Mouse (Mus musculus): ENCODE data around the gene Zfp831. TPM values are rescaled to one million over a fixed set of nuclear protein-coding genes. Genes with fewer than 3 reads are reported as not detected.

The Zfp831 gene
- polyA plus RNA-seq, 1 experiment from 2014 or later = not detected

GRCm38 (mm10) chr2:174727114-174727823 lies 83.9 kb downstream of the Zfp831 start:
- Histone ChIP-seq H3K27ac (ENCODE audit: low read depth) (no peak overlapping the region), H3K36me3 (ENCODE audit: insufficient read depth) (no peaks in the 10 kb centered on the region), H3K27me3 (ENCODE audit: insufficient read depth, low read length) (no peaks in the 10 kb centered on the region), H3K9ac (no peak overlapping the region), H3K9me3 (ENCODE audit: low read depth, low read length) (no peaks in the 10 kb centered on the region), H3K4me2 (no peak overlapping the region), H3K4me3 (ENCODE audit: low read depth, low read length) (no peak overlapping the region), H3K4me1 (ENCODE audit: insufficient read depth) (no peaks in the 10 kb centered on the region)
- no peak for TF ChIP-seq CTCF (IDR thresholded peaks at IDR 0.05; ENCODE audit: low read depth)
- ATAC-seq (ENCODE audit: insufficient read depth) (no peak), DNase-seq (no peak)
- 83% methylated on average over 10 of the region's 10 CpGs for WGBS

GRCm38 (mm10) chr2:174731939-174732338 lies 88.6 kb downstream of the Zfp831 start:
- WGBS = 61% methylated on average over 5 of the region's 5 CpGs
- no peak overlapping the region for H3K27ac ChIP-seq (ENCODE audit: low read depth)
- DNase-seq (no peak), ATAC-seq (ENCODE audit: insufficient read depth) (no peak)
- H3K4me2 ChIP-seq = no peak overlapping the region
- H3K9ac ChIP-seq = no peak overlapping the region
- no peaks in the 10 kb centered on the region for H3K9me3 ChIP-seq (ENCODE audit: low read depth, low read length)
- H3K36me3 ChIP-seq (ENCODE audit: insufficient read depth) = no peaks in the 10 kb centered on the region
- H3K4me3 ChIP-seq (ENCODE audit: low read depth, low read length) = no peak overlapping the region
- H3K4me1 ChIP-seq (ENCODE audit: insufficient read depth) = no peaks in the 10 kb centered on the region
- no peak for TF ChIP-seq CTCF (IDR thresholded peaks at IDR 0.05; ENCODE audit: low read depth)
- H3K27me3 ChIP-seq (ENCODE audit: insufficient read depth, low read length) = no peaks in the 10 kb centered on the region

GRCm38 (mm10) chr2:174735270-174735669 lies 91.9 kb downstream of the Zfp831 start:
- WGBS = 74% methylated on average over 1 of the region's 1 CpGs
- DNase-seq = no peak
- H3K27me3 ChIP-seq (ENCODE audit: insufficient read depth, low read length) = no peaks in the 10 kb centered on the region

DNA sequence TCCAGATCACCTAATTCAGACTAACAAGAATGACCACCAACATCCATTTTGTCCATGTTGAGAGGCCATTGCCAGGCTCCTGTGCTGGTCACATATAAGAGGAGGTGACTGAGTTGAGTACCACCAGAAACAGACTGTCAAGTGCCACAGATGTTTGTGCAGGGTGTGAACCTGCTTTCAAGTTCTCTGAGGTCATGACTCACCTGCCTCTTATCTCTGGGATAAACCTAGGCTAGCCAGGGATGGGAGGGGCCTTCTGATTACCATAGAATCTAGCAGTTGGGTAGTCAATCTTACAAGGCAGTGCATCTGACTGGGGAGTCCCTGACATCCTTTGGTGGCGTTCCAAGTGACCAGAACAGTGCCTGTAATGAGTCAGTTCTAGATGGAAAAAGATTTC lies 103.8 kb downstream of the Zfp831 start:
- H3K4me3 ChIP-seq (ENCODE audit: low read depth, low read length) = no peak overlapping the region
- DNase-seq (no peak), ATAC-seq (ENCODE audit: insufficient read depth) (peak; percentile 55; the same call in 1 of the 2 replicates)
- no peak for TF ChIP-seq CTCF (IDR thresholded peaks at IDR 0.05; ENCODE audit: low read depth)
- no peak overlapping the region for H3K27ac ChIP-seq (ENCODE audit: low read depth)
- H3K9ac ChIP-seq = no peak overlapping the region
- H3K4me1 ChIP-seq (ENCODE audit: insufficient read depth) = no peaks in the 10 kb centered on the region
- H3K36me3 ChIP-seq (ENCODE audit: insufficient read depth) = no peaks in the 10 kb centered on the region
- no peaks in the 10 kb centered on the region for H3K9me3 ChIP-seq (ENCODE audit: low read depth, low read length)
- no peaks in the 10 kb centered on the region for H3K27me3 ChIP-seq (ENCODE audit: insufficient read depth, low read length)
- 76% methylated on average over 1 of the region's 1 CpGs for WGBS
- no peak overlapping the region for H3K4me2 ChIP-seq

More at GRCm38 (mm10) chr2:174735270-174735669, 91.9 kb downstream of the Zfp831 start:
- Histone ChIP-seq H3K4me2 (no peak overlapping the region), H3K4me1 (ENCODE audit: insufficient read depth) (no peaks in the 10 kb centered on the region), H3K4me3 (ENCODE audit: low read depth, low read length) (no peak overlapping the region), H3K9ac (no peak overlapping the region), H3K36me3 (ENCODE audit: insufficient read depth) (no peaks in the 10 kb centered on the region), H3K27ac (ENCODE audit: low read depth) (no peak overlapping the region), H3K9me3 (ENCODE audit: low read depth, low read length) (no peaks in the 10 kb centered on the region)
- TF ChIP-seq CTCF (IDR thresholded peaks at IDR 0.05; ENCODE audit: low read depth) = no peak
- no peak for ATAC-seq (ENCODE audit: insufficient read depth)

DNA sequence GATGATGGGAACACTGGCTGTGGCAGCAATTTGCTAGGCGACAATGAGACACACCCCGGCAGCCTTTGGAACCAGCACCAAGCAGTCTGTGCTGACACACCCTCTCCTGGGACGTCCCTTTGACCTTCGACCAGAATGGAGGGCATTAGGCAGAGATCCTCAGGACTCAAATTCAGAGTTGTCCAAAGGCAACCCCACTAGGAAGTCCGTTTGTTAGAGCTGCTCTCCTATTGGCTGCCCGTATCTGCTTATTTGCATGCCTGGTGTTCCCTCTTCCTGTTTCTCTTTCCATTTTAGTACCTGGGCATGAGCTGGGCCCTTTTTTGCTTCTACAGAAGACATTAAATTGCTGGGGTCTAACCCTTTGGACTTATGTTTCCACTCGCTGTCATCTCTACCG lies 105.0 kb downstream of the Zfp831 start:
- peaks cover 1% of the 10 kb centered on the region for H3K4me1 ChIP-seq (ENCODE audit: insufficient read depth)
- no peaks in the 10 kb centered on the region for H3K36me3 ChIP-seq (ENCODE audit: insufficient read depth)
- no peak overlapping the region for H3K9ac ChIP-seq
- H3K4me3 ChIP-seq (ENCODE audit: low read depth, low read length) = no peak overlapping the region
- no peak; the same call in 1 of the 2 replicates for ATAC-seq (ENCODE audit: insufficient read depth)
- WGBS = 69% methylated on average over 8 of the region's 8 CpGs
- no peak for TF ChIP-seq CTCF (IDR thresholded peaks at IDR 0.05; ENCODE audit: low read depth)
- no peak overlapping the region for H3K4me2 ChIP-seq
- no peak overlapping the region for H3K27ac ChIP-seq (ENCODE audit: low read depth)
- DNase-seq = no peak
- no peaks in the 10 kb centered on the region for H3K27me3 ChIP-seq (ENCODE audit: insufficient read depth, low read length)
- H3K9me3 ChIP-seq (ENCODE audit: low read depth, low read length) = no peaks in the 10 kb centered on the region

- no peak for DNase-seq
- Histone ChIP-seq H3K27ac (ENCODE audit: low read depth) (peak overlapping the region; percentile 72), H3K9ac (no peak overlapping the region), H3K36me3 (ENCODE audit: insufficient read depth) (no peaks in the 10 kb centered on the region), H3K4me2 (no peak overlapping the region), H3K9me3 (ENCODE audit: low read depth, low read length) (no peaks in the 10 kb centered on the region), H3K4me3 (ENCODE audit: low read depth, low read length) (no peak overlapping the region), H3K27me3 (ENCODE audit: insufficient read depth, low read length) (no peaks in the 10 kb centered on the region), H3K4me1 (ENCODE audit: insufficient read depth) (peaks cover 6% of the 10 kb centered on the region)
- 77% methylated on average over 1 of the region's 1 CpGs for WGBS
- no peak for ATAC-seq (ENCODE audit: insufficient read depth)
- TF ChIP-seq CTCF (IDR thresholded peaks at IDR 0.05; ENCODE audit: low read depth) = no peak
Observed at GRCm38 (mm10) chr2:174753197-174753596, 109.9 kb downstream of the Zfp831 start.

GRCm38 (mm10) chr2:174754231-174754630 lies 110.9 kb downstream of the Zfp831 start:
- H3K27ac ChIP-seq (ENCODE audit: low read depth) = no peak overlapping the region; the same call in 1 of the 2 replicates
- no peaks in the 10 kb centered on the region for H3K9me3 ChIP-seq (ENCODE audit: low read depth, low read length)
- WGBS = 38% methylated on average over 1 of the region's 1 CpGs
- no peaks in the 10 kb centered on the region for H3K36me3 ChIP-seq (ENCODE audit: insufficient read depth)
- no peaks in the 10 kb centered on the region for H3K27me3 ChIP-seq (ENCODE audit: insufficient read depth, low read length)
- peaks cover 6% of the 10 kb centered on the region for H3K4me1 ChIP-seq (ENCODE audit: insufficient read depth)
- no peak overlapping the region for H3K4me2 ChIP-seq
- no peak overlapping the region for H3K9ac ChIP-seq
- H3K4me3 ChIP-seq (ENCODE audit: low read depth, low read length) = no peak overlapping the region
- ATAC-seq (ENCODE audit: insufficient read depth) (peak; percentile 82), DNase-seq (peak; percentile 58)
- no peak for TF ChIP-seq CTCF (IDR thresholded peaks at IDR 0.05; ENCODE audit: low read depth)

Data from lung, embryonic 14.5 days (tissue).